Mouse (Mus musculus): ENCODE results near the gene Zcchc2.
A peak's percentile ranks its signal among the peaks of the same experiment; 100 is the strongest.

Zcchc2 gene

GRCm38 (mm10) chr1:106036861-106037599, 46.8 kb downstream of the Zcchc2 start:
- DNase-seq (ENCODE audit: low spot score in 2 of 2), result peak; percentile 29 to 53

- no peak for DNase-seq (ENCODE audit: low spot score in 2 of 2)
Measured at GRCm38 (mm10) chr1:106039326-106039725, 49.1 kb downstream of the Zcchc2 start.

- DNase-seq (ENCODE audit: low spot score in 2 of 2), result no peak
Measured at GRCm38 (mm10) chr1:106040271-106040670, 50.1 kb downstream of the Zcchc2 start.

- no peak for DNase-seq (ENCODE audit: low spot score in 2 of 2)
Measured at GRCm38 (mm10) chr1:106042221-106042620, 52.0 kb downstream of the Zcchc2 start.

- no peak for DNase-seq (ENCODE audit: low spot score in 2 of 2)
Measured at GRCm38 (mm10) chr1:106043053-106043820, 53.0 kb downstream of the Zcchc2 start.

GRCm38 (mm10) chr1:106049036-106049435, 58.8 kb downstream of the Zcchc2 start:
- DNase-seq (ENCODE audit: low spot score in 2 of 2), result no peak

- no peak for DNase-seq (ENCODE audit: low spot score in 2 of 2)
Measured at GRCm38 (mm10) chr1:106054978-106055377, 64.8 kb downstream of the Zcchc2 start.

GRCm38 (mm10) chr1:106058355-106058754, 68.1 kb downstream of the Zcchc2 start:
- no peak for DNase-seq (ENCODE audit: low spot score in 2 of 2)

GRCm38 (mm10) chr1:106059516-106060277, 69.5 kb downstream of the Zcchc2 start:
- no peak for DNase-seq (ENCODE audit: low spot score in 2 of 2)

GRCm38 (mm10) chr1:106061185-106061910, 71.1 kb downstream of the Zcchc2 start:
- DNase-seq (ENCODE audit: low spot score in 2 of 2), result no peak

GRCm38 (mm10) chr1:106062891-106063590, 72.8 kb downstream of the Zcchc2 start:
- DNase-seq (ENCODE audit: low spot score in 2 of 2), result no peak

- DNase-seq (ENCODE audit: low spot score in 2 of 2), result no peak
Measured at GRCm38 (mm10) chr1:106063591-106064170, 73.5 kb downstream of the Zcchc2 start.

GRCm38 (mm10) chr1:106064291-106064690, 74.1 kb downstream of the Zcchc2 start:
- no peak for DNase-seq (ENCODE audit: low spot score in 2 of 2)

GRCm38 (mm10) chr1:106064711-106065110, 74.5 kb downstream of the Zcchc2 start:
- DNase-seq (ENCODE audit: low spot score in 2 of 2), result no peak

- no peak for DNase-seq (ENCODE audit: low spot score in 2 of 2)
Measured at GRCm38 (mm10) chr1:106065679-106066078, 75.5 kb downstream of the Zcchc2 start.

GRCm38 (mm10) chr1:106067306-106067705, 77.1 kb downstream of the Zcchc2 start:
- no peak for DNase-seq (ENCODE audit: low spot score in 2 of 2)

- no peak for DNase-seq (ENCODE audit: low spot score in 2 of 2)
Measured at GRCm38 (mm10) chr1:106069867-106070543, 79.8 kb downstream of the Zcchc2 start.

- no peak for DNase-seq (ENCODE audit: low spot score in 2 of 2)
Measured at GRCm38 (mm10) chr1:106070814-106071213, 80.6 kb downstream of the Zcchc2 start.

GRCm38 (mm10) chr1:106071237-106072070, 81.2 kb downstream of the Zcchc2 start:
- peak; percentile 54 to 80 for DNase-seq (ENCODE audit: low spot score in 2 of 2)

Measured in thymus, postnatal 10 days (tissue).